Mouse (Mus musculus) WW6 (cell line): Measurements from ENCODE around the gene Atg16l2.

Experiments
- DNase-seq: peaks from one replicate; pipeline ENCODE4 v3.0.0-alpha.2; 2013; ENCODE audit warnings: low read depth, low spot score

Gene Atg16l2

GRCm38 (mm10) chr7:101321218-101321827 is 19.3 kb upstream of the Atg16l2 start:
- DNase-seq = no peak

DNA sequence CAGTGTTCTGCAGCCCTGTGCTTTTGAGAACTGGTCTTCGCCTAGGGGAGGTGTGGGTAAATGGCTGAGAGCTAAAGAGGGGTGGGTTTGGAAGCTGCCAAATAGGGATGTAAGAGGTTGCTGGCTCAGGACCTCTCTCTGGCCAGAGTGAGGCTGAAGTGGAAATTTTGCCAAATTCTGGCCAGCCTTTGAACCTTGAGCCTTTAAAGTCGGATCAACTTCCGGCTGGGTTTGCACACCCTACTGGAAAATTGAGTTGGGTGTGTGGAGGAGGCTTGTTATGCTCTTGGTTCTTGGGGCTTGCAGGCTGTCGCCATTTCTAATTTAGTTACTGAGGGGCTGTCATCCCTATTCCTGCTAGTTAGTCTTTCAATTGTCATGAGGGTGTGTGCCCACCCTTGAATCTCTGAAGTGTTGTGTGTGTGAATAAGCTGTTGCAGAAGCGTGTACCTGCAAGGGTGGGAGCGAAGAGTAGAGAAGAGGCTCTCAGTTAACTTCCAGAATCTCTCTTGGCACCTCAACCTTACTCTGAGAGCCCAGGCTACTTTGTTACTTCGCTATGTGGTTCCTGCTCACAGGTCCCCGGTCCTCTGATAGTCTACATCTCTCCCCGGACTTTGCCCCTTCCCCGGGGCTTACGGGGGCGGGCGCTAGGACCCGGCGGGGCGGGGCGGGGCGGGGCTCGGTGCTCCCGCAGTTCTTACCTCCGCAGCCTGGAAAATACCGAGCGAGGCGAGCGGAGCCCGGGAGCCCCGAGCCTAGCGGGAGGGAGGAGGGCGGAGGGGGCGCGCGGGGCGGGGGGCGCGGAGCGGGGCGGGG is 18.6 kb upstream of the Atg16l2 start:
- DNase-seq = no peak

GRCm38 (mm10) chr7:101319796-101320195 is 17.7 kb upstream of the Atg16l2 start:
- DNase-seq = no peak

- DNase-seq = no peak
Measured at GRCm38 (mm10) chr7:101318848-101319247, 16.8 kb upstream of the Atg16l2 start.

DNA sequence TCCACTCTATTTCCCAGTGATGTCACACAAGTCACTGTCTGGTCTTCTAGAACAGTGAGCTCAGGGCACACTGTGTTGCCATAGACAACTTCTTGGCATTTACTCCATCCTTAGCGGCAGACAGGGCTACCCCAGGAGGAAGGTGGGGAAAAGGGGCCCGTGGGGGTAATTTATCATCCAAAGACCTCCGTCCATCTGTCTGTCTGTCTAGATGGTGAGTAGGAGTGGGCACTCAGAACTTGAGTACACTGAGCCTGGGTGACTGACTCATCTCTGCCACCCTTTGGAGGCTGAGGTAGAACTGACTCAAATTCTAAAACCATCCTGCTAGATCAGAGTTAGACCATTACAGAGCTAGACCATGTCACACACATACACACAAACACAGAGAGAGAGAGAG is 15.0 kb upstream of the Atg16l2 start, which contains the start of gene Stard10:
Gene Stard10 (plus strand): TSS at position 73 of the 400 bp plus-strand sequence.
- DNase-seq = no peak

DNA sequence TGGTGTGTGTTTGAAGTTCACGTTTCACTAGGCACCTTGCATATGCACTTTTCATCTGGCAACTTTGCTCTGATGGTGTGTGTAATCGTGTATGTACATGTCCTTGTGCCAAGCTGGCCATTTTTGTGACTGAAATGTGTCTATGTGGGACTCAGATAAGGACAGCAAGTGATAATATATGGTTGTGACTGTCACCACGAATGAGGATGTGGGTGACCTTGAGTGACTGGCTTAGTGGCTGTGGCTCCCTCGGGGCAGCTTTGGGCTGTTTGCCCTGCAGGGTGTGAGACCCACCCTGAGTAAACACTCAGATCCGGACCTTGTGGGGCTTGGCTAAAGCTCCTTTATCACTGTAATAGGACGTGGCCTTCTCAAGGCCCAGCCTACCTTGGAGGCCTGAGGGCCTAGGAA is 14.5 kb upstream of the Atg16l2 start:
- no peak for DNase-seq

DNA sequence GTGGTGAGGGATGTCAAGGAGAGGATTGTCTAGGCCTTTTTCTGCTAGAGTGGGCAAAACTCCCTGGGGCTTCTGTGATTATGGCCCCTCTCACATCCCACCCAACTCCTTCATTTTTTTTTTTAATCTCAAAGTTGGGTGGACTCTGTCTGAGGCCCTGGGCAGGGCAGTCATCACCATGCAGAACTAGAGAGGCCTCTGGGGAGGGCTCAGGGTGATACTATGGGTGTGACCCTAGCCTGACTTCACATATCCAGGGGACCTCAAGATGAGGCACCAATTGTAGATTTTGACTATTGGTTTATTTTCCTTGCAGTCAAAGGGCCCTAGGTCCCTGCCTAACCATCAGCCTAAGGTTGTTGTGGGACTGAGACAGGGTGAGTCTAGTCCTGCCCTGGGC is 13.6 kb upstream of the Atg16l2 start:
- no peak for DNase-seq

GRCm38 (mm10) chr7:101314396-101314795 is 12.3 kb upstream of the Atg16l2 start:
- DNase-seq = no peak

GRCm38 (mm10) chr7:101313033-101313432 is 11.0 kb upstream of the Atg16l2 start:
- no peak for DNase-seq

- no peak for DNase-seq
Measured at GRCm38 (mm10) chr7:101311061-101311460, 9.0 kb upstream of the Atg16l2 start.

- peak; percentile 93 for DNase-seq
Measured at GRCm38 (mm10) chr7:101310327-101311028, 8.4 kb upstream of the Atg16l2 start.

DNA sequence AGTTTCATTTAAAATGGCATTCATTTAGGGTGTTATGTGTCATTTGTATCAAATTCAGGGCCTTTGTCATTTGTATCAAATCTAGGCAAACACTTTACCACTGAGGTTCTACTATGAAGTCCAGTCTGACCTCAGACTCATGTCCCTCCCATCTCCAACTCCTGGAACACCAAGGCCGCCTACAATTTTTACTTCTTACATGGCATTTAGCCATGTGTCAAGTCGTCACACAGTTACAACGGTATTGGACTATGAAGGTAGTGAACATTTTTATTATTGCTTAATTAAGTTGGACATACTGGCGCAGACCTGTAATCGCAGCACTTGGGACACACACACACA is 7.9 kb upstream of the Atg16l2 start:
- no peak for DNase-seq

DNA sequence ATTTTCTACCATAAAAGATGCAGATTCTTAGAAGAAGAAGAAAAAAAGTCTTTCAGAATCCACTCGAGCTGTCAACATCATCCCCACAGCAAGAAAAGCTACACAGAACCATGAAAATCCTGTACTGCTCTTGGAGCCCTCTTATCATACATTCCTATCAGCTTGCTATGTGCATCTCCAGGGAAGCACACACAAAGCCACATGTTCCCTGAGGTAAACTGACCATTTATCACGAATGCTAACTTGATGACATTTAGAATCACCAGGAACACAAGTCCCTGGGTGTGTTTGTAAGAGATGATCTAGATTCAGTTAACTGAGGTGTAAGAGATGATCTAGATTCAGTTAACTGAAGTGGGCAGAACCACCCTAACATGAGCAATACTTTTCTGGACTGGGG is 4.8 kb upstream of the Atg16l2 start:
- no peak for DNase-seq

- DNase-seq = no peak
Measured at GRCm38 (mm10) chr7:101302691-101303090, 640 bp upstream of the Atg16l2 start.

- no peak for DNase-seq
Measured at GRCm38 (mm10) chr7:101301361-101301880, 630 bp downstream of the Atg16l2 start.

- no peak for DNase-seq
Measured at GRCm38 (mm10) chr7:101298375-101298774, 3.7 kb downstream of the Atg16l2 start.

DNA sequence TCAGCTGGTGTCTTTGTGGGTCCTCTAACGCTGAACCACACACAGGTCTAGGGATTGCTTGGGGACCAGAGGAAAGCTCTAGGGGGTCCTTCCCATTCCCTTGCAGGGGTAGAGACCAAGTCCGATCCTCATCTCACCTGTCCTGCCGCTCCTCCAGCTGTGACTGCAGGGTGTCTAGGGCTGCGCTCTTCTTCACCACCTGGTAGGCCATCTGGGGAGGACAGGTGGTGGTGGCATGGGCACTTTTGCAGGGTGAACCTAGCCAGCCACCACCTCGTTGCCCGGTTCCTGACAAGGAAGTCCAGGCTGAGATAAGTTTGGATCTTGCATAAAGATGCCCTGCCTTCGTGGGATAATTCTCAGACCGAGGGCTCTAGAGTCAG is 5.0 kb downstream of the Atg16l2 start:
- no peak for DNase-seq

GRCm38 (mm10) chr7:101296252-101297022 is 5.6 kb downstream of the Atg16l2 start:
- peak; percentile 76 for DNase-seq

- no peak for DNase-seq
Measured at GRCm38 (mm10) chr7:101295438-101295837, 6.6 kb downstream of the Atg16l2 start.

- no peak for DNase-seq
Measured at GRCm38 (mm10) chr7:101293611-101294010, 8.4 kb downstream of the Atg16l2 start.

- no peak for DNase-seq
Measured at GRCm38 (mm10) chr7:101293138-101293537, 8.9 kb downstream of the Atg16l2 start.

- DNase-seq = no peak
Measured at GRCm38 (mm10) chr7:101292696-101293095, 9.4 kb downstream of the Atg16l2 start.
